Mouse (Mus musculus) monocyte, adult 2 months (primary cell): ENCODE results near the gene Pcdh15.

Experiments used
- DNase-seq, 2 experiments: peaks; one replicate each; pipeline ENCODE4 v3.0.0; 2022; ENCODE audit warnings: low spot score in 2 of 2, low read depth in 1 of 2

Pcdh15 gene

GRCm38 (mm10) chr10:74512315-74512714 is 1413.2 kb downstream of the Pcdh15 start:
- no peak for DNase-seq

GRCm38 (mm10) chr10:74513743-74514142 is 1414.6 kb downstream of the Pcdh15 start:
- no peak for DNase-seq

GRCm38 (mm10) chr10:74538371-74538770 is 1439.2 kb downstream of the Pcdh15 start:
- no peak for DNase-seq

- DNase-seq: no peak
These were observed 1456.2 kb downstream of the Pcdh15 start for GRCm38 (mm10) chr10:74555326-74555725.

GRCm38 (mm10) chr10:74569603-74570002 is 1470.5 kb downstream of the Pcdh15 start:
- DNase-seq: no peak

GRCm38 (mm10) chr10:74579924-74580323 is 1480.8 kb downstream of the Pcdh15 start:
- no peak for DNase-seq

- DNase-seq: no peak
These were observed 1492.7 kb downstream of the Pcdh15 start for GRCm38 (mm10) chr10:74591799-74592198.

GRCm38 (mm10) chr10:74607683-74608082 is 1508.5 kb downstream of the Pcdh15 start:
- DNase-seq: no peak

GRCm38 (mm10) chr10:74621837-74622236 is 1522.7 kb downstream of the Pcdh15 start:
- DNase-seq: no peak

GRCm38 (mm10) chr10:74625715-74626114 is 1526.6 kb downstream of the Pcdh15 start:
- DNase-seq: no peak

GRCm38 (mm10) chr10:74626596-74626995 is 1527.5 kb downstream of the Pcdh15 start:
- DNase-seq: no peak

GRCm38 (mm10) chr10:74631314-74631713 is 1532.2 kb downstream of the Pcdh15 start:
- DNase-seq: no peak

- DNase-seq: no peak
These were observed 1537.9 kb downstream of the Pcdh15 start for GRCm38 (mm10) chr10:74637040-74637439.

- DNase-seq: no peak
These were observed 1543.0 kb downstream of the Pcdh15 start for GRCm38 (mm10) chr10:74642125-74642524.

GRCm38 (mm10) chr10:74663171-74663570 is 1564.0 kb downstream of the Pcdh15 start:
- no peak for DNase-seq

GRCm38 (mm10) chr10:74680016-74680491 is 1580.9 kb downstream of the Pcdh15 start:
- DNase-seq: no peak

- DNase-seq: no peak
These were observed 1581.4 kb downstream of the Pcdh15 start for GRCm38 (mm10) chr10:74680559-74680958.
